Mouse (Mus musculus): Measurements from ENCODE around the gene Pim2. TPM values are rescaled to one million over a fixed set of nuclear protein-coding genes. Genes with fewer than 3 reads are reported as not detected.
A peak's percentile ranks its signal among the peaks of the same experiment; 100 is the strongest.

The Pim2 gene
- 6.4 and 7.1 TPM in 2 replicates for polyA plus RNA-seq (2014; fragmentation: Nextera tagmentation; extraction: Ambion mirVana)

GRCm38 (mm10) chrX:7878007-7878419, at the start of gene Pim2:
Gene Pim2, plus strand, starts transcription at chrX:7878262.
- no peaks in the 10 kb centered on the region for H3K36me3 ChIP-seq (ENCODE audit: control insufficient read depth, insufficient read depth, low read length)
- 0 out of 2 replicates have a peak, but pooled peaks cover 2% of the 10 kb centered on the region for H3K4me1 ChIP-seq (replicated peaks; ENCODE audit: control insufficient read depth, insufficient read depth, low read length)
- H3K27ac ChIP-seq (ENCODE audit: low read depth, low read length), result no peak within 1 kb of the TSS
- peak within 1 kb of the TSS; percentile 42 for H3K9ac ChIP-seq (ENCODE audit: low read depth, low read length)
- DNase-seq (ENCODE audit: low spot score), result peak; percentile 75
- WGBS, result 19% methylated on average over 37 of the region's 38 CpGs
- no peaks in the 10 kb centered on the region for H3K27me3 ChIP-seq (ENCODE audit: control insufficient read depth, insufficient read depth, low read length)
- H3K4me2 ChIP-seq (replicated peaks; ENCODE audit: low read depth, low read length), result peak within 1 kb of the TSS; percentile 89
- H3K9me3 ChIP-seq (ENCODE audit: control insufficient read depth, low read length), result no peaks in the 10 kb centered on the region
- ATAC-seq (ENCODE audit: low FRiP score), result peak; percentile 89
- H3K4me3 ChIP-seq (ENCODE audit: low read depth, low read length), result peak within 1 kb of the TSS; percentile 42

GRCm38 (mm10) chrX:7837146-7837545, 40.9 kb upstream of the Pim2 start:
- WGBS, result 78% methylated on average over 1 of the region's 1 CpGs
- no peak overlapping the region for H3K4me2 ChIP-seq (replicated peaks; ENCODE audit: low read depth, low read length)
- H3K27me3 ChIP-seq (ENCODE audit: control insufficient read depth, insufficient read depth, low read length), result no peaks in the 10 kb centered on the region
- H3K36me3 ChIP-seq (ENCODE audit: control insufficient read depth, insufficient read depth, low read length), result no peaks in the 10 kb centered on the region
- ATAC-seq (ENCODE audit: low FRiP score), result no peak
- no peak overlapping the region for H3K9ac ChIP-seq (ENCODE audit: low read depth, low read length)
- DNase-seq (ENCODE audit: low spot score), result no peak
- H3K4me3 ChIP-seq (ENCODE audit: low read depth, low read length), result no peak overlapping the region
- H3K27ac ChIP-seq (ENCODE audit: low read depth, low read length), result no peak overlapping the region
- no peaks in the 10 kb centered on the region for H3K4me1 ChIP-seq (replicated peaks; ENCODE audit: control insufficient read depth, insufficient read depth, low read length)
- H3K9me3 ChIP-seq (ENCODE audit: control insufficient read depth, low read length), result no peaks in the 10 kb centered on the region

- 13% methylated on average over 7 of the region's 7 CpGs for WGBS
- H3K27ac ChIP-seq (ENCODE audit: low read depth, low read length), result no peak overlapping the region
- no peak for DNase-seq (ENCODE audit: low spot score)
These were observed 37.3 kb upstream of the Pim2 start for GRCm38 (mm10) chrX:7840842-7841162.

GRCm38 (mm10) chrX:7841163-7842162, 36.6 kb upstream of the Pim2 start, which contains the start of gene Otud5:
Gene Otud5, plus strand, starts transcription at chrX:7841364.
- DNase-seq (ENCODE audit: low spot score) (peak; percentile 89), ATAC-seq (ENCODE audit: low FRiP score) (peak; percentile 98)
- peak within 1 kb of the TSS; percentile 85 for H3K4me3 ChIP-seq (ENCODE audit: low read depth, low read length)
- H3K9ac ChIP-seq (ENCODE audit: low read depth, low read length), result peak within 1 kb of the TSS; percentile 77
- 11% methylated on average over 70 of the region's 74 CpGs for WGBS
- peak within 1 kb of the TSS; percentile 75 for H3K27ac ChIP-seq (ENCODE audit: low read depth, low read length)
- H3K4me2 ChIP-seq (replicated peaks; ENCODE audit: low read depth, low read length), result peak within 1 kb of the TSS; percentile 60
- no peaks in the 10 kb centered on the region for H3K9me3 ChIP-seq (ENCODE audit: control insufficient read depth, low read length)
- H3K27me3 ChIP-seq (ENCODE audit: control insufficient read depth, insufficient read depth, low read length), result no peaks in the 10 kb centered on the region
- 0 out of 2 replicates have a peak, but pooled peaks cover 2% of the 10 kb centered on the region for H3K4me1 ChIP-seq (replicated peaks; ENCODE audit: control insufficient read depth, insufficient read depth, low read length)
- H3K36me3 ChIP-seq (ENCODE audit: control insufficient read depth, insufficient read depth, low read length), result no peaks in the 10 kb centered on the region

More at GRCm38 (mm10) chrX:7840842-7841162, 37.3 kb upstream of the Pim2 start:
- Histone ChIP-seq H3K4me1 (replicated peaks; ENCODE audit: control insufficient read depth, insufficient read depth, low read length) (0 out of 2 replicates have a peak, but pooled peaks cover 2% of the 10 kb centered on the region), H3K27me3 (ENCODE audit: control insufficient read depth, insufficient read depth, low read length) (no peaks in the 10 kb centered on the region), H3K36me3 (ENCODE audit: control insufficient read depth, insufficient read depth, low read length) (no peaks in the 10 kb centered on the region), H3K4me2 (replicated peaks; ENCODE audit: low read depth, low read length) (peak overlapping the region; percentile 25; the same call in 1 of the 2 replicates), H3K9me3 (ENCODE audit: control insufficient read depth, low read length) (no peaks in the 10 kb centered on the region), H3K4me3 (ENCODE audit: low read depth, low read length) (no peak overlapping the region; the same call in 1 of the 2 replicates), H3K9ac (ENCODE audit: low read depth, low read length) (no peak overlapping the region)
- ATAC-seq (ENCODE audit: low FRiP score), result no peak

DNA sequence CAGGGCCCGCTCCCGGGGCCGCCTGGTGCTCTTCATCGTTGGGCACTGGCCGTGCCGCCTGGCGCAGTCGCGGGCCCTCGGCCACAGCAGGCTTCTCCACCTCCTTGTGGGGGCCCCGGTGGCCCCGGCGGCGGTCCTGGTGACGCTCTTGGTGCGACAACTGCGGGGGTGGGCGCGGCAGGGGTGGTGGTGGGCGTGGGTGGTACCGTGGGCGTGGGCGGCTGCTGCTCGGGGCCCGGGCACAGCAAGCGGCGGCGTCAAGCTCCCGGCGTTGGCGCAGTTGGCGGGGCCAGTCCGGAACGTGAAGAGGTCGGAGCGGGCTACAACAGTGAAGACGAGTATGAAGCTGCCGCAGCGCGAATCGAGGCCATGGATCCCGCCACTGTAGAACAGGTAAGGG, 35.7 kb upstream of the Pim2 start:
- ATAC-seq (ENCODE audit: low FRiP score) (no peak), DNase-seq (ENCODE audit: low spot score) (peak; percentile 7)
- no peaks in the 10 kb centered on the region for H3K9me3 ChIP-seq (ENCODE audit: control insufficient read depth, low read length)

GRCm38 (mm10) chrX:7847845-7848244, 30.2 kb upstream of the Pim2 start:
- no peak overlapping the region for H3K9ac ChIP-seq (ENCODE audit: low read depth, low read length)
- DNase-seq (ENCODE audit: low spot score) (no peak), ATAC-seq (ENCODE audit: low FRiP score) (no peak)
- H3K4me2 ChIP-seq (replicated peaks; ENCODE audit: low read depth, low read length), result no peak overlapping the region
- H3K4me3 ChIP-seq (ENCODE audit: low read depth, low read length), result no peak overlapping the region
- H3K4me1 ChIP-seq (replicated peaks; ENCODE audit: control insufficient read depth, insufficient read depth, low read length), result 0 out of 2 replicates have a peak, but pooled peaks cover 2% of the 10 kb centered on the region
- WGBS, result 87% methylated on average over 2 of the region's 2 CpGs
- no peak overlapping the region for H3K27ac ChIP-seq (ENCODE audit: low read depth, low read length)
- no peaks in the 10 kb centered on the region for H3K27me3 ChIP-seq (ENCODE audit: control insufficient read depth, insufficient read depth, low read length)
- H3K36me3 ChIP-seq (ENCODE audit: control insufficient read depth, insufficient read depth, low read length), result no peaks in the 10 kb centered on the region
- no peaks in the 10 kb centered on the region for H3K9me3 ChIP-seq (ENCODE audit: control insufficient read depth, low read length)

More for the DNA sequence above, 35.7 kb upstream of the Pim2 start:
- no peaks in the 10 kb centered on the region for H3K36me3 ChIP-seq (ENCODE audit: control insufficient read depth, insufficient read depth, low read length)
- H3K4me1 ChIP-seq (replicated peaks; ENCODE audit: control insufficient read depth, insufficient read depth, low read length), result 0 out of 2 replicates have a peak, but pooled peaks cover 2% of the 10 kb centered on the region
- H3K27ac ChIP-seq (ENCODE audit: low read depth, low read length), result peak overlapping the region; percentile 68
- peak overlapping the region; percentile 77 for H3K9ac ChIP-seq (ENCODE audit: low read depth, low read length)
- H3K4me3 ChIP-seq (ENCODE audit: low read depth, low read length), result peak overlapping the region; percentile 85
- WGBS, result 20% methylated on average over 23 of the region's 42 CpGs
- peak overlapping the region; percentile 60 for H3K4me2 ChIP-seq (replicated peaks; ENCODE audit: low read depth, low read length)
- no peaks in the 10 kb centered on the region for H3K27me3 ChIP-seq (ENCODE audit: control insufficient read depth, insufficient read depth, low read length)

DNA sequence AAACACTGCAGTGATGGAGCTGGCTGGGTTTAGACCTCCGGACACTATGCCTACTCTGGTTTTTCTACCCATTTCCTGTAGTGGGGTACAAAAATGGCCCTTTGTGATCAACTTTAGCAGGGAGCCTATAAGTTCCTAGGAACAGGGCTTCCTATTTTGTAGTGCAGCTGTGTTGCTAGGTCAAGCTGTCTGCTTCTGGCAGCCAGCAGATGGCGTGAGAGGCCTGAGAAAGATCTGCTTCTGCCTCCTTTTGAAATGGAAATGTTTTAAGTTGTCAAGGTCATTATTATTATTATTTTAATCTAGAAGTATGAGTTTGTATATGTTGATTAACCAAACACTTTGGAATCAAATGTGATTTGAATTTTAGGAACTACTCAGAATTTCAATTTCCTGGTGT, 23.5 kb upstream of the Pim2 start:
- 48% methylated on average over 2 of the region's 2 CpGs for WGBS
- Histone ChIP-seq H3K9ac (ENCODE audit: low read depth, low read length) (no peak overlapping the region), H3K27ac (ENCODE audit: low read depth, low read length) (no peak overlapping the region), H3K36me3 (ENCODE audit: control insufficient read depth, insufficient read depth, low read length) (no peaks in the 10 kb centered on the region), H3K27me3 (ENCODE audit: control insufficient read depth, insufficient read depth, low read length) (no peaks in the 10 kb centered on the region), H3K4me3 (ENCODE audit: low read depth, low read length) (no peak overlapping the region), H3K4me2 (replicated peaks; ENCODE audit: low read depth, low read length) (no peak overlapping the region), H3K4me1 (replicated peaks; ENCODE audit: control insufficient read depth, insufficient read depth, low read length) (no peaks in the 10 kb centered on the region), H3K9me3 (ENCODE audit: control insufficient read depth, low read length) (no peaks in the 10 kb centered on the region)
- DNase-seq (ENCODE audit: low spot score) (peak; percentile 32), ATAC-seq (ENCODE audit: low FRiP score) (no peak)

DNA sequence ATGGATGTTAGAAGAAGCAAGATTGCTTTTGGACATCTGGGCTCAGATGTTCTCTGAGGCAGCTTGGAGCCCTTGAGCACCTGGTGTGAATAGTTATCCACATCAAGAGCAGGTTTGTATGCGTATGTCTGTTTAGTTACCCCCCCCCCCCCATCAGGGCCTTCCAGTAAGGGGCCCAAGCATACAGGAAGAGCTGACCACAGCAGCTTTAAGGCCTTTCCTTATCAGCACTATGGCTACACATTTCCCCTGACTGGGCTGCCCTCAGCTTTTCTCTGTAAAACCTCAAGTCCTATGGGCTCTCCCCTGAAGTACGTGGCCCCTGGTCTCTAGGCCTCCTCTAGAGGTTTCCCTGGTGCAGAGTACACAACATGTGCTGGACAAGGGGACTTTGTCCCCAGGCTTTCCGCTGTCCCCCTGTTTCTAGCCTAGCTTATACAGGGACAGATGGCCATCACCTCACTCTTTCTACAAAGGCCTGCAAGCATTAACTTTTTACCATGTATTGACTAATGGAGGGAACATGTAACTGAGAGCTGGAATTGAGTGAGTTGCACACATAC, 18.8 kb upstream of the Pim2 start:
- Histone ChIP-seq H3K9ac (ENCODE audit: low read depth, low read length) (no peak overlapping the region), H3K36me3 (ENCODE audit: control insufficient read depth, insufficient read depth, low read length) (no peaks in the 10 kb centered on the region), H3K27ac (ENCODE audit: low read depth, low read length) (no peak overlapping the region), H3K4me3 (ENCODE audit: low read depth, low read length) (no peak overlapping the region), H3K9me3 (ENCODE audit: control insufficient read depth, low read length) (no peaks in the 10 kb centered on the region), H3K4me1 (replicated peaks; ENCODE audit: control insufficient read depth, insufficient read depth, low read length) (no peaks in the 10 kb centered on the region), H3K4me2 (replicated peaks; ENCODE audit: low read depth, low read length) (no peak overlapping the region), H3K27me3 (ENCODE audit: control insufficient read depth, insufficient read depth, low read length) (no peaks in the 10 kb centered on the region)
- WGBS, result 88% methylated on average over 3 of the region's 3 CpGs
- DNase-seq (ENCODE audit: low spot score), result no peak
- no peak for ATAC-seq (ENCODE audit: low FRiP score)

Data from hindbrain, embryonic 11.5 days (tissue).